Mouse (Mus musculus) CH12.LX (cell line): ENCODE measurements around the gene Tmem63b. TPM values are rescaled to one million over a fixed set of nuclear protein-coding genes. Genes with fewer than 3 reads are reported as not detected.

Source experiments
- DNase-seq: peaks from one replicate; pipeline ENCODE4 v3.0.0-alpha.2; 2013; ENCODE audit errors: extremely low read depth
- H3K27ac ChIP-seq: 2 replicates; pipeline ENCODE4 v1.5.1; 2012; ENCODE audit warnings: low read depth, mild to moderate bottlenecking, control low read depth, moderate library complexity; ENCODE audit not compliant: insufficient read depth
- H3K27me3 ChIP-seq: replicated peaks from 2 replicates; pipeline ENCODE3; 2012; ENCODE audit warnings: inconsistent platforms
- H3K36me3 ChIP-seq, 2 experiments: replicated peaks in 1 of 2; 2 replicates each; pipeline versions ENCODE3 to v1.6.1; 2012; ENCODE audit warnings: inconsistent platforms in 1 of 2, low read length in 1 of 2, mild to moderate bottlenecking in 1 of 2, mixed read lengths in 1 of 2, moderate library complexity in 1 of 2; ENCODE audit not compliant: control insufficient read depth in 1 of 2, insufficient read depth in 1 of 2
- H3K4me1 ChIP-seq, 2 experiments: 2 replicates each; pipeline ENCODE4 v1.6.1; 2012; ENCODE audit warnings: inconsistent platforms in 1 of 2, moderate library complexity in 1 of 2; ENCODE audit not compliant: insufficient read depth in 2 of 2, control insufficient read depth in 1 of 2
- H3K4me2 ChIP-seq: 2 replicates; pipeline ENCODE4 v1.6.1; 2012; ENCODE audit warnings: low read depth, mild to moderate bottlenecking, control low read depth; ENCODE audit not compliant: poor library complexity, insufficient read depth, severe bottlenecking
- H3K4me3 ChIP-seq, 3 experiments: fragments of 150-350 bp in 1 of 3; sonication (generic) in 1 of 3; replicated peaks in 1 of 3; 2 replicates each; pipeline versions ENCODE3 to v1.5.1; 2011 to 2012; ENCODE audit warnings: low read depth in 2 of 3, low read length in 2 of 3, mild to moderate bottlenecking in 2 of 3, moderate library complexity in 2 of 3, control low read depth in 1 of 3, improper control_type of control experiment in 1 of 3, inconsistent platforms in 1 of 3, mixed read lengths in 1 of 3; ENCODE audit not compliant: poor library complexity in 1 of 3
- H3K79me2 ChIP-seq: replicated peaks from 2 replicates; pipeline ENCODE4 v1.6.1; 2012; ENCODE audit warnings: mild to moderate bottlenecking, moderate library complexity; ENCODE audit not compliant: control insufficient read depth, poor library complexity, insufficient read depth, severe bottlenecking; ENCODE audit errors: extremely low read depth
- H3K9ac ChIP-seq: 2 replicates; pipeline ENCODE4 v1.6.1; 2012; ENCODE audit warnings: low read depth, mild to moderate bottlenecking, control low read depth, moderate library complexity; ENCODE audit not compliant: insufficient read depth
- H3K9me3 ChIP-seq: replicated peaks from 2 replicates; pipeline ENCODE3; 2012; ENCODE audit warnings: low read length, inconsistent platforms, mixed read lengths
- CHD1 ChIP-seq: IDR thresholded peaks from 2 replicates; pipeline ENCODE4 v1.6.1; 2012; ENCODE audit warnings: low read depth, low read length, improper control_type of control experiment, inconsistent platforms
- CTCF ChIP-seq, 2 experiments: IDR thresholded peaks in 1 of 2; conservative IDR thresholded peaks in 1 of 2; 2 replicates each; pipeline ENCODE4 v1.5.1; 2011 to 2012; ENCODE audit warnings: low read depth in 2 of 2, low read length in 2 of 2, improper control_type of control experiment in 1 of 2, inconsistent platforms in 1 of 2, mild to moderate bottlenecking in 1 of 2, moderate library complexity in 1 of 2
- ELF1 ChIP-seq: IDR thresholded peaks from 2 replicates; pipeline ENCODE4 v1.6.1; 2014; ENCODE audit warnings: low read depth, mild to moderate bottlenecking, inconsistent platforms, low read length, improper control_type of control experiment
- ETS1 ChIP-seq: conservative IDR thresholded peaks from 2 replicates; pipeline ENCODE4 v1.6.1; 2012; ENCODE audit warnings: low read depth, mild to moderate bottlenecking, inconsistent platforms, low read length, improper control_type of control experiment, moderate library complexity
- HCFC1 ChIP-seq: IDR thresholded peaks from 2 replicates; pipeline ENCODE4 v1.6.1; 2012; ENCODE audit warnings: low read depth, mild to moderate bottlenecking, inconsistent platforms, low read length, improper control_type of control experiment
- KAT2A ChIP-seq: IDR thresholded peaks from 2 replicates; pipeline ENCODE4 v1.6.1; 2012; ENCODE audit warnings: low read length, improper control_type of control experiment, inconsistent platforms; ENCODE audit not compliant: insufficient replicate concordance
- MAZ ChIP-seq: IDR thresholded peaks from 2 replicates; pipeline ENCODE4 v1.6.1; 2012; ENCODE audit warnings: low read depth, mild to moderate bottlenecking, inconsistent platforms, low read length, improper control_type of control experiment, moderate library complexity
- NELFE ChIP-seq: IDR thresholded peaks from 2 replicates; pipeline ENCODE4 v1.6.1; 2011; ENCODE audit warnings: low read depth, low read length, improper control_type of control experiment
- NRF1 ChIP-seq: IDR thresholded peaks from 2 replicates; pipeline ENCODE4 v1.6.1; 2014; ENCODE audit warnings: low read depth, mild to moderate bottlenecking, inconsistent platforms, low read length, improper control_type of control experiment, moderate library complexity
- POLR2A ChIP-seq: IDR thresholded peaks from 2 replicates; pipeline ENCODE4 v1.6.1; 2011; ENCODE audit warnings: low read depth, mild to moderate bottlenecking, improper control_type of control experiment, low read length
- POLR2AphosphoS2 ChIP-seq: IDR thresholded peaks from 2 replicates; pipeline ENCODE4 v1.6.1; 2011; ENCODE audit warnings: low read depth, low read length, improper control_type of control experiment
- RAD21 ChIP-seq: IDR thresholded peaks from 2 replicates; pipeline ENCODE4 v1.6.1; 2011; ENCODE audit warnings: low read depth, mild to moderate bottlenecking, low read length, improper control_type of control experiment, moderate library complexity
- SIN3A ChIP-seq: IDR thresholded peaks from 2 replicates; pipeline ENCODE4 v1.6.1; 2012; ENCODE audit warnings: low read length, improper control_type of control experiment, inconsistent platforms
- SMC3 ChIP-seq: IDR thresholded peaks from 2 replicates; pipeline ENCODE4 v1.6.1; 2011; ENCODE audit warnings: low read depth, low read length, improper control_type of control experiment
- TBP ChIP-seq: conservative IDR thresholded peaks from 2 replicates; pipeline ENCODE4 v1.6.1; 2011; ENCODE audit warnings: low read depth, low read length, improper control_type of control experiment
- USF2 ChIP-seq: conservative IDR thresholded peaks from 2 replicates; pipeline ENCODE4 v1.6.1; 2011; ENCODE audit warnings: low read depth, low read length, improper control_type of control experiment
- ZC3H11A ChIP-seq: IDR thresholded peaks from 2 replicates; pipeline ENCODE4 v1.6.1; 2012; ENCODE audit warnings: low read depth, mild to moderate bottlenecking, inconsistent platforms, low read length, improper control_type of control experiment
- ZMIZ1 ChIP-seq: IDR thresholded peaks from 2 replicates; pipeline ENCODE4 v1.6.1; 2012; ENCODE audit warnings: low read depth, mild to moderate bottlenecking, inconsistent platforms, low read length, improper control_type of control experiment
- ZNF384 ChIP-seq: IDR thresholded peaks from 2 replicates; pipeline ENCODE4 v1.6.1; 2012; ENCODE audit warnings: low read depth, low read length, improper control_type of control experiment, inconsistent platforms
- dilution Hi-C: fragments of 300-500 bp; cut with MboI; formaldehyde crosslinking; loops from 2 replicates; pipeline ENCODE4 v1.14.3; 2020; ENCODE audit warnings: low sequenced_read_pairs; ENCODE audit not compliant: extremely low pct_unique_long_range_greater_than_20kb, extremely low pct_ligation_motif_present
- in situ Hi-C: fragments of 300-500 bp; cut with MboI; formaldehyde crosslinking; loops from 3 replicates; pipeline ENCODE4 v1.14.3; 2019; ENCODE audit warnings: low sequenced_read_pairs, low pct_ligation_motif_present, low pct_unique_long_range_greater_than_20kb, mixed read lengths
- polyA plus RNA-seq: library from polyadenylated mRNA; unstranded; fragments of >175 nt; gene quantifications from 2 replicates; pipeline ENCODE4 v1.2.1, GENCODE M21; 2012; ENCODE audit warnings: low read depth; ENCODE audit not compliant: insufficient read length
- total RNA-seq, 2 experiments: library from RNA; depleted of rRNA; stranded (reverse); fragments of 300-350 nt in 1 of 2; fragments of >200 nt in 1 of 2; gene quantifications; 2 replicates each; pipeline ENCODE4 v1.2.3; 2012 to 2014

Gene Tmem63b
- total and polyA plus RNA-seq, 3 experiments, result 3.5 to 10.3 (median 6.3) TPM

- peak overlapping the region in 1 of 3 experiments; percentile 31 for H3K4me3 ChIP-seq
- H3K36me3 ChIP-seq, result no peaks in the 10 kb centered on the region
- peaks cover 4 to 11% of the 10 kb centered on the region in 2 experiments for H3K4me1 ChIP-seq
- DNase-seq, result peak; percentile 71
- no peaks in the 10 kb centered on the region for H3K79me2 ChIP-seq
- peaks cover 3% of the 10 kb centered on the region for H3K27me3 ChIP-seq
- dilution Hi-C loops (no loop called here), in situ Hi-C loops (no loop called here)
- H3K27ac ChIP-seq, result no peak overlapping the region
- peaks cover 4% of the 10 kb centered on the region for H3K9me3 ChIP-seq
- TF ChIP-seq TBP, result no peak
- no peak for TF ChIP-seq POLR2A
- peak; percentile 62 for TF ChIP-seq ZC3H11A
- TF ChIP-seq NRF1, result no peak
- no peak for TF ChIP-seq ZMIZ1
- TF ChIP-seq SIN3A, result 0 out of 2 replicates have a peak, but pooled peaks have one; percentile 35
- peak; percentile 88 for TF ChIP-seq SMC3
- no peak for TF ChIP-seq POLR2AphosphoS2
- peak; percentile 88 for TF ChIP-seq RAD21
- TF ChIP-seq HCFC1, result no peak
- no peak for TF ChIP-seq ETS1
- no peak for TF ChIP-seq CHD1
- TF ChIP-seq CTCF (conservative IDR thresholded peaks at IDR 0.05 in 1 of 2, IDR thresholded peaks at IDR 0.05 in 1 of 2; ENCODE audit: low read depth in 2 of 2, low read length in 2 of 2), result peak; percentile 67 to 91
- no peak for TF ChIP-seq USF2
- TF ChIP-seq NELFE, result peak; percentile 38; the same call in 1 of the 2 replicates
- TF ChIP-seq ELF1, result 0 out of 2 replicates have a peak, but pooled peaks have one; percentile 7
- TF ChIP-seq MAZ, result no peak
- H3K9ac ChIP-seq, result no peak overlapping the region
- H3K4me2 ChIP-seq, result no peak overlapping the region
These were observed 44.0 kb downstream of the Tmem63b start for GRCm38 (mm10) chr17:45642701-45643100.

- DNase-seq, result no peak
- no peaks in the 10 kb centered on the region for H3K79me2 ChIP-seq
- peaks cover 3% of the 10 kb centered on the region for H3K27me3 ChIP-seq
- H3K9me3 ChIP-seq, result peaks cover 4% of the 10 kb centered on the region
- dilution Hi-C loops, result no loop called here
- no peaks in the 10 kb centered on the region for H3K36me3 ChIP-seq
- H3K9ac ChIP-seq, result no peak overlapping the region
- peaks cover 4 to 11% of the 10 kb centered on the region in 2 experiments for H3K4me1 ChIP-seq
- no peak overlapping the region for H3K27ac ChIP-seq
- no peak overlapping the region for H3K4me3 ChIP-seq
- TF ChIP-seq KAT2A, result no peak
- peak; percentile 72 for TF ChIP-seq ZNF384
- TF ChIP-seq, all 38 proteins: peak for 1
- peak overlapping the region; percentile 46 for H3K4me2 ChIP-seq
- in situ Hi-C loops, result no loop called here
These were observed 44.7 kb downstream of the Tmem63b start for GRCm38 (mm10) chr17:45641981-45642380.
